Mouse (Mus musculus): Measurements from ENCODE around the gene Npl.

- TF ChIP-seq CTCF (IDR thresholded peaks at IDR 0.05; ENCODE audit: low read depth) (no peak), EP300 (IDR thresholded peaks at IDR 0.05; ENCODE audit: low read depth) (no peak)
Measured at GRCm38 (mm10) chr1:153583189-153583588, 33.3 kb upstream of the Npl start.

Data from heart, postnatal 0 days (tissue).